Mouse (Mus musculus): ENCODE data around the gene Ube2r2. TPM values are rescaled to one million over a fixed set of nuclear protein-coding genes. Genes with fewer than 3 reads are reported as not detected.

The Ube2r2 gene
- 40.4 and 46.0 TPM in 2 replicates for polyA plus RNA-seq (2012; rRNA removed)

DNA sequence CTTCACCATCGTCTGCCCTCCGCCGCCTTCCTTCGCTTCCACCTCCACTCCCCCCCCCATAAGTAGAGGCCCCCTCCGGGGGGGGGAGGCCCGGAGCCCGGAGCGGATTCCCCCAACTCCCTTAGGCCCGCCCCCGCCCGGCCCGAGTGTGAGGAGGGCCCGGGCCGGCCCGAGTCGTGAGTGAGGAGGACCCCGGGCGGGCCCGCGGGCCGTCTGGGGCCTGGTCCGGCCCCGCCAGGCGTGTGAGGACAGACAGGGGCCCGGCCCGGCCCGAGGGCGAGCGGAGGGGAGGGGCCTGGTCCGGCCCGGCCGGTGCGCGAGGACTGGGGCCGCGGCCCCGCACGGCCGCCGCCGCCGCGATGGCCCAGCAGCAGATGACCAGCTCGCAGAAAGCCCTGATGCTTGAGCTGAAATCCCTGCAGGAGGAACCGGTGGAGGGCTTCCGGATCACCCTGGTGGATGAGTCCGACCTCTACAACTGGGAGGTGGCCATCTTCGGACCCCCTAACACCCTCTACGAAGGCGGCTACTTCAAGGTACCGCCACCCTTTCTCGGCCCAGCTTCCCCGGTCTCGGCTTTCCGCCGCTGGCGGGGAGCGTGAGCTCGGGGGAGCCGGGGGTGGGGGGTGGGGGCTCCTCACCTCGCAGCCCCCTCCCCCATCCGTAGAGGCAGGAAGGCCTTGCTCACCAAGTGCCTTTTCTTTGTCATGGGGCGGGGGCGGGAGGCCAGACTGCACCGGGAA lies at the start of gene Ube2r2:
Gene Ube2r2, plus strand, starts transcription at position 33 of the 743 bp plus-strand sequence.
- no peak for DNase-seq (ENCODE audit: low read depth)

DNA sequence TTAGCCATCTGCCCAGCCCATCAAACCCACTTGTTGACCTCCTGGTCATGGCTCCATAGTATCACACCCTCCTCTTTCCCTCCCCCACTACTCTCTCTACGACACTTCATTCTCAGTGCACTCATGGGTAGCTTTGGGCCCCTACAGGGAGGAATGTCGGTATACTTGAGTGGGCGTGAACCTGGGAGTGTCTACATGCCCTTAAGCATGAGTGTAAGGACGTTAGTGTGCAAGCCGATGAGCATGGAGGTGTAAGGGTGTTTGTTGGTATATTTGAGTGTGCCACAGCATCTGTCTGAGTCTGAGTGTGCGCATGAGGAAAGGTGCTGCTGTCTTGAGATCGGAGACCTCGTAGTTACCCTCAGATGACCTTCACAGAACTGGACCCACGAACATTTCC lies 48.6 kb upstream of the Ube2r2 start:
- DNase-seq (ENCODE audit: low read depth) = no peak

DNA sequence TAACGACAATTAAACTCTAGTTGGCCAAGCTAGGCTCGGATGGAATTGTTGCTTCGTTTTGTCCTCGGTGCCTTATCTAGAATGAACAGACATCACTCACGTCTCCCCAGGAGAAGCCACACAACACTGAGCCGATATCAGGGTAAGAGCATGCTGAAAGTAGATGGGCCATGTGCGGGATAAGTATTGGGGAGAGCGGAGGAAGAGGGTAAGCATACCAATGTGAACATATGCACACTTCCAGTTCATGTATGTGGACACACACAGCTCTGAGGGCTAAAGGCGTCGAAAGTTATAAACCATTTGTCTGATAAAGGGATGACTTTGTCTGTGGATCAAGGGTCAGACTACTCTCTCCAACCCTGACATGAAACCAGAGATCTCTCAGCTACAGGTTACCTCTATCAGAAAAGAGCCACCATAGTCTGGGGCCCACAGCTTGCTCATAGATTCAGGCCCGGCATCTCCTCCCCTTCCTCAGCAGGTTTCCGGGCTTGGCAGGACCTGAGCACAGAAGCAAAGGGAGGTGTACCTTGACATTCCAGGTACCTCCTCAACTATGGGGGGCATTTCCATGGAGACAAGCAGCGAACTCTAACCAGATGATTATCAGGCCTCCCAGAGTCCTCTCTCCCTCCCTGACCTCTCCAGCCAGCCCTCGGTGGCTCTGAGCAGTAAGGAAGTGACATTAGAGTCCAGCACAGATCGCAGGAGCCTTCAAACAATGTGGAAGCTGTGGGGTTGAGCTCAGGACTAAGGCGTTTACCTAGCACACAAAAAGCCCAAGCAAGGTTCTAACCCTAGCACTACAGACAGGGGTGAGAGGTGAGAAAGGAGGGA lies 47.9 kb upstream of the Ube2r2 start:
- no peak for DNase-seq (ENCODE audit: low read depth)

DNA sequence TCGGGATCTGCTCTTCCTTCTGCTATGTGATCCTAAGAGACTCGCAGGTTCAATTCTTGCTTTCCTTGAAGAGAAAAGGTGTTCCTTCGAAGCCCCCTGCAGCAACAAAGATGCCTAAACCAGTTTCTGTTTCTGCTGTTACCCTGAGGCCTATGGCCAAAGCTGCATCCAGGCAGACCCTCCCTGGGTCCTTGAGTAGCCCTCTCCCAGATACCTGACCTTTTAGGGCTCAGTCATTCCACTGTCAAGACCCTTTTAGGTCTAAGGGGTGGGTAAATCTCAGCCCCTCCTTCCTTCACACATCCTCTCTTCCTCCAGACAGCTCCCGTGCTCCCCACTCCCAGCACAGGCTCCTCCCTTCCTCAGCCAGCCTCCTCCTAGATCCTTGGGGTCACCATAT lies 46.4 kb upstream of the Ube2r2 start:
- DNase-seq (ENCODE audit: low read depth) = no peak

DNA sequence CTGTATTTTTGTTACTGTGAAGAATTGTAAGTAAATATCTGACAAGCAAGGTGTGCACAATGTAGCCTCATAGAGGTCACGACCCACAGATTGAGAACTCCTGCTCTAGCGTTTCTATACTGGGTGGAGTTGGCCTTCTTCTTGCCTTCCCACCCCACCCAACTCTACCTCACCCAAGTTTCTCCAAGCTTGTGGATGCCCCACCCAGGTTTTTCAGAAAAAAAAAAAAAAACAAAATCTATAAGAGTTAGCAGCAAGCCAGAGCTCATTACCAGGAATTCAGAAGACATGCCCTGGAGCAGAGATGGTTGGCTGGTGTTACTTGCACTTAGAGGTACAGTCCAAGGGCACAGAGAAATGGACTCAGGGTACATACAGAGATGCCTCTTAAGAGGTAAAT lies 45.8 kb upstream of the Ube2r2 start:
- DNase-seq (ENCODE audit: low read depth) = no peak

DNA sequence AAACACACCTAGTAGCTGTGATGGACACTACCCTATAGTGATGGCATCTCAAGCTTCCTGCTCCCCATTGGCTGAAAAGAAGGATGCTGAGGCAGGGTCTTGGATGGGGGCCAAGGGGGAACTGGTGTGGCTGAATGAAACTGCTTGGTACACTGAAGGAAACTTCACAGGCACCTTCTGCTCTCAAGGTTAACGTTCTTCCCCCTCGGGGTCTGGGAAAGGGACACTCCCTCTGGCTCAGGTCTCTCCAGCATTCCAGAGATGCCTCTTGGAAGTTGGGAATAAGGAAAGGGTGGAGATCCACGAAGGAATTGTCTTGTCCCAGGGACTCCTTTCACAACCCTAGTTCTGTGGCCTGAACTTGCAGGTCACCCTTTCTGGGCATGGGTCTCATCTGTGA lies 44.2 kb upstream of the Ube2r2 start:
- DNase-seq (ENCODE audit: low read depth) = no peak

DNA sequence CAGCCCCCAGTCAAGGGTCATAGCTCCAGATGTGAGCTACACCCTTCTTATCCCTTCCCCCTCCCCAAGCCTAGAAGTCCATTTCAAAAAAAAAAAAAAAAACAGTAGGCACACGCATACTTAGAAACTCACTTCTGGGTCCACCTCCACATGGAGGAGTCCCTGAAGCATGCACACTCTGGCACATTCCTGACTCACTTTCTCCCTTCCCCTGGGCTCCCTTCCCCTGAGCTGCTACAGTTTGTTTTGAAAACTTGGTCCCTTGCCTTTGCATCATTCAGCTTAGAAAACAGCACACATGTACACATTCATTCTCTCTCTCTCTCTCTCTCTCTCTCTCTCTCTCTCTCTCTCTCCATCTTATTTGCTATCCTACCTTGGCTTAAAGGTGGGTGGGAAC lies 42.6 kb upstream of the Ube2r2 start:
- no peak for DNase-seq (ENCODE audit: low read depth)

DNA sequence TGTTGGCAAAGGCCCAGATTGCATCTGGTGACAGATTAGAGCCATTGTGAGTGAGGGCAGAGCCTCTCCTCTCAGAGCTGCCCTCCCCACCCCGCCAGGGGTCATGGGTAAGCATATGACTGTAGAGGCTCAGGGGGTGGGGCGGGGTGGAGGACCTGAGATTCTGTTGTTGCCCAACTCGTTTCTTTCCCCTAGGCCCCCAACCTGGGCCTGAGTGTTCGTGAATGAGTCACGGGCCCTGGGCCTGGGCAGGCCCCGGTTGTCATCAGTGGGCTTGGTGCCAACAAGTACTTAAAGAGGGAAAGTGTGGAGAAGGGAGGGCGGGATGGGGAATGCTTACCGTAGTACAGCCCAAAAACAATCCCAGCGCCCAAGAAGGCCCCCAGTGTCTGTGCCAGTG lies 41.2 kb upstream of the Ube2r2 start:
- no peak for DNase-seq (ENCODE audit: low read depth)

DNA sequence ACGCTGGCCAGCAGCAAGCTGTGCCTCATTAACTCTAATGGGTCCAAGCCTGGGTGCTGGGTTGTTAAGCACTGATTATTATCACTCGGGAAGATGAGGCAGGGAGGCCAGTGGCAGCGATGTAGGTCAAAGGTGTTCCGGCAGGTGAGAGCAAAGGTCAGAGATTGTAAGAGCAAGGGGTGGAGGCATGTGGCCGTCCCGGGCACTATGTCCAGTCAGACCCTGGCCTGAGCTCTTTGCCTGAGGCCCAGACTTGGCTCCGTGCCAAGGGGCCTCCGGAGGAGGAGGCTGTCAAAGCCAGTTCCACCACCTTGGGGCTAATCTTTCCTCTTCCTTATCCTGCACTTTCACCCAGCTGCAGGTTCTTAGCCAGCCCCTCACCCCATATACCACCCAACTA lies 39.4 kb upstream of the Ube2r2 start:
- DNase-seq (ENCODE audit: low read depth) = no peak

DNA sequence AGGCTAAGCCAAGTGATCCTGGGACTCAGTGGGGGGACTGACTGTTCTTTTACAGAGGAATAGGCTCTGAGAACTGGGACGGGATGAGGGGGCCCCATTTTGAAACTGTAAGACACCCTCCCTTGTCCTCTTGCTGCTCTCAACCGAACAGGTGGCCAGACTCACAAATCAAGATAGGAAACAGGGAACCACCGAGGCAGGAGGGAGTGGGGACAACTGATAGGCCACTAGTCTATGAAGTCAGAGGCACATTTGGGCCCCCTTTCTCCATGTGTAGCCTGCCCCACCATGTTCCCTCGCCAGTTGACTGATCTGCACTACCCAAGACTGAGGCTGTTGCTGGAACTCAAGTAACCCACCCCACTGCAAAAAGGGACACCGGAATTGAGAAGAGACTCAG lies 38.7 kb upstream of the Ube2r2 start:
- DNase-seq (ENCODE audit: low read depth) = no peak

DNA sequence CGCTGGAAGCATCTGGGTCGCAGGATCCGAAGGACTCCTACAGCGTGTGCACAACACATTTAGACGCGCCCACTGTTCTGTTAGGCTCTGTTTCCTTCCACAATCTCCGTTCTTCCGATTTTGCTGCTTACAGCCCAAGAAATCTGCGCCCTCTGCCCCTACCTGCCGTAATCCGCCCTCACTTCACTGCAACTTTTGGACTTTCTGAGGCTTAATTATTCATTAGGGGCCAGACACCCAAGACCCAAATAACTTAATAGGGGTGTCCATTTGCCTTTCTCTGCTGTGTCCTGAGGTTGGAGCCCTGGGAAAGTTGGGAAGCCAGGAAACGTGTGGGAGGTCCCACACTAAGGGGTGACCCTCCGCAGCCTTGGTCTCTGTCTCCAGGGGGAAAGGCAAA lies 38.2 kb upstream of the Ube2r2 start:
- DNase-seq (ENCODE audit: low read depth) = no peak

DNA sequence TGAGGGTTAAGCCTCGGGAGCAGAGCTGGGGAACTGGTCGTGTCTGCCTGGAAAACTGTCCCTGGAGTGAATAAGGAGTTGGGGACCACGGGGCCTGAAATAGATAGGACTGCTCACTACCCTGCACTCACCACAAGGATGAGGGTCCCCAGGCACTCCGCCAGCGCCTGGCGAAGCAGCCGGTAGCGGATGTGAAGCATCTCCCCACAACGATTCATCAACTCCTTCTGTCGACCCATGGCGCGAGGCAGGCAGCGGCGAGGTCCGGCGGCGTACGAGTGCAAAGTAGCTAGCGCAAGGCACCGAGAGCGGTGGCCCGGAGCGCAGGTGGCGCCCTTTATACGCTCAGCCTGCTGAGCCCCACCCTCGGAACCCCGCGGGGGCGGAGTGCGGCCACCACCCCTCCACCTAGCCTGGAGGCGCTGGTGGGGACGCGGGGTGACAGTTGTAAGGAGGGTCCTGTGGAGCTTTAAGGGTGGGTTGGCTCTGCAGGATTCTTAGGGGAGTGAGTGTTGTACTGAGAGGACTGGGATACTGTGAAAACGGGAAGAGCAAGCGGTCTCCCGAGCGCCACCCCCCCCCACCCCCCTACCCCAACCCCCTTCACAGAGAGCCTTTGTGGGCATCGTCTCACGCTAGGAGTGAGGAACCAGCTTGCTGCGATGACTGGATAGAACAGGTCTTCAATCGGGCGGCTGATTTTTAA lies 37.5 kb upstream of the Ube2r2 start, which contains the start of gene Aqp3:
Gene Aqp3, minus strand, starts transcription at position 313 of the 706 bp plus-strand sequence.
- DNase-seq (ENCODE audit: low read depth) = no peak

DNA sequence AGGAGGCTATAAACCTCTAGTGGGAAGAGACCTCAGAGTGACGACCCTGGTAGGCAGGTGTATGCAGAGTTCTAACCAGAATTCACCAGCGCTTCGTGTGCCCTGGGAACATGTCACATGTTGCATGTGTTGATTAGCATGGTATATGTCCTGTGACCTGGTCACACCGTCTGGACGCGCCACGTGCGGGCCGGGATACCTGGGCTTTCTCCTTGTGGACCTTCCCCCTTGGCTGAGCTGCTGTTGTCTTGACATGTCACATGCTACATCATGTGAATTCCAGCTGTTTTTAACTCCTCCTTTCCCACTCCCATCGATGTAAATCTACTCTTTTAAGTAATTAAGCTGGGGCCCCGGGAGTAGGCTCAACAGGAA lies 37.0 kb upstream of the Ube2r2 start:
- no peak for DNase-seq (ENCODE audit: low read depth)

DNA sequence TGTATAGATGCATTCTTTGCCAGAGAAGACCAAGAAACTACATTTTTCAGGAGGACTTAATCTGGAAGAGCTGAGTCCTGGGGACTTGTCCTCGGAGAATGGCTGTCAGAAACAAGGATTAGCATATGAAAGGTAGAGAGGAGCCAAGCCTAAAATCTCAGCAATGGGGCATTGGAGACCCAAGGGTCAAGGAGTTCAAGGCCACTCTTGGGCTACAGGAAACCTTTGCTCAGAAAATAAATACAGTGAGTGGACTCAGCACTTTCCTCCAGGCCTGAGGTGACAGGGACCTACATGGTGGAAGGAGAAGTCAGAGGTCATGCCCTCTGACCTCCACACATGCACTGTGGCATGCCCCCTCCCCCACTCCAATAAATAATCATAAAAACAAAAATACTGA lies 34.6 kb upstream of the Ube2r2 start:
- DNase-seq (ENCODE audit: low read depth) = no peak

DNA sequence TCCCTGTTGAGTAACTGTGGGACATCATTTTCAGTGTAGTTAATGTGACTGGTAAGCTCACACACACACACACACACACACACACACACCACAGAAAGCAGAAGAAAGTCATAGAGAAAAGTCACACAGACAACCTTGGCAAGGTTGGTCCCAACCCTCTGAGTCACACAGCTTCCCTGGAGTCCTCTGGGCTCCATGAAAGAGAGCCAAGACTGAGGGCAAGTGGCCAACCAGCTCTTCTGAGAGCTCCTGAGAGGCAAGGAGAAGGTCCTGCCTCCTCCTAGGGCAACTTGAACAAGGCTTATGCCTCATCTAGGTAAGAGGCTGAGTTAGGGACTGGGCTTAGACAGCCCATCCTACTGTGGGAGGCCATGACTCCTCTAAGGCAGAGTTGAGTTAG lies 32.6 kb upstream of the Ube2r2 start:
- DNase-seq (ENCODE audit: low read depth) = no peak

DNA sequence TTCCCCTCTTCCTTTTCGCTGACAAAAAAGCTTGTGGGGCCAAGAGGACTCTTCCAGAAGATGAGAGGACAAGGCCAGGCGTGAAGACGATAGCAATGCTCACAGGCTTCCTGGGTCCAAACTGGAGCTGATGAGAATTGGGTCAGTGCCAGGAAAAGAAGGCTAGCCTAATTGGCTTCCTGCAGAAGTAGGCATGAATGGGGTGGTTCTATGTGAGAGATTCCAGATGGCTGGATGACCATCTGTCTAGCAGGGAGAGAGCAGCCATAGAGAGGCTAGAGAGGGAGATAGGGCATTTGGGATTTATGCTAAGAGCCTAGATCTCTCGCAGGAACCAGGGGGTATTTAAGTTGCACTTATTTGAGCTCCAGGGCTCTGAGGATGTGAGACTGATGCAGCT lies 28.1 kb upstream of the Ube2r2 start:
- no peak for DNase-seq (ENCODE audit: low read depth)

DNA sequence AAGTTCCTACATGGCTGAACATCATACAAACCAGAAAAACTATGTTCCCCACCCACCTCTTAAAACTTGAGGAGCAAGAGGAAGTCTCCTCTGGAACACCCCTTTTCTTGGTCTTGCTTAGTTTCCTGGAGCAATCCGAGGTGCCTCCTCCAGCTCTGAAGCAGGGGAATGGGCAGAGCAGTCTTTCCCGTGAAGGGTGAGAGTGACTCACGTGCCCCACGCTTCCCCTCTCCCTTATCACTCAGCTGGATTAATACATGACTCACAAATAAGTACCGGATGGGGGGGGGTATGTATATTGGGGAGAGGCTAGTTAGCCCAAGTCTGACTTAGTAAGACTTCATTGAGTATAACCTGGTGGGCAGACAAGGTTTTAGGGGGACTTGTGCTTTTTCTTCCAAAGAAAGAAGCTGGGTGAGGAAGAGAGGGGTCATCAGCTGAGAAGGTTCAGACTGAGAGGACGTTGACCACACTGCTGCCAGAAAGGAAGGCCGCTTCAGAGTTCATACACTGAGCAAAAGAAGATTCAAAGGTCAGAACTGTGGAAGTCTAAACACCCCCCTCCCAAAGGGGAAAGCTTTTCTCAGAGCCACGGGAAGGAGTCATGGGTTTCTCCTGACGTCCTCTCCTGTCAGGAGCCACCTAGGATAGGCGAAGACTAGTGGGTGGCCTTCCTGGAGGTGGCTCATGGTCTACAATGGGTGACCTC lies 26.7 kb upstream of the Ube2r2 start:
- DNase-seq (ENCODE audit: low read depth) = no peak

DNA sequence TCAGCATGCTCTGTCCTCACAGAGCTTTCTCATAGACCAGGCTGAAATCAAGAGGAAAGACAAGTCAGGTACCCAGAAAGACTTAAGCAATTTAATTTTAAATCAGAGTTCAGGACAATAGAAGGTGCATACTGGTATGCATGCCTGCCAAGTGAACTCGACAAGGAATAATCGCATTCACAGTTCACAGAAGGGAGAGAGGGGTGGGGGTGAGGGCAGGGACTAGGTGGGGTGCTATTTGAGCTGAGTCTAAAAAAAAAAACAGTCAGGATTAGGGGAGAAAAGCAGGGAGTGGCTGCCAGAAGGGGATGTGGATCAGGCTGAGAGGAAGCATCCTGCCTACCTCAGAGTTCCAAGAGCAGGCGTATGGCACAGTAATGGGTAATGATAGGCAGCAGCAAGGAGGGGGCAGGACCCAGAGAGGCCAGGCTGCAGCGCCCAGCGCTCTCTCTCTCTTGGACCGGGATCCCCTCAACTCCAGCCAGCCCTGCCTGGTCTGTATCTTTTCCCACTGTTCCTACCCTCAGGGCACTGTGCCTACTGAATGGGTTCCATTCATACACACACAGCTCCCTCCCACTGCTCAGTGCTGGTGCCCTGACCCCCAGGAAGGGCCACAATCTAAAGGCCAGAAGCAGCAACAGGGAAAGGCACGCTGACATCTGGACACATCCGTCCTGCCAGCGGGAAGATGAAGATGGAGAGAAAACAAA lies 21.0 kb upstream of the Ube2r2 start:
- no peak for DNase-seq (ENCODE audit: low read depth)

DNA sequence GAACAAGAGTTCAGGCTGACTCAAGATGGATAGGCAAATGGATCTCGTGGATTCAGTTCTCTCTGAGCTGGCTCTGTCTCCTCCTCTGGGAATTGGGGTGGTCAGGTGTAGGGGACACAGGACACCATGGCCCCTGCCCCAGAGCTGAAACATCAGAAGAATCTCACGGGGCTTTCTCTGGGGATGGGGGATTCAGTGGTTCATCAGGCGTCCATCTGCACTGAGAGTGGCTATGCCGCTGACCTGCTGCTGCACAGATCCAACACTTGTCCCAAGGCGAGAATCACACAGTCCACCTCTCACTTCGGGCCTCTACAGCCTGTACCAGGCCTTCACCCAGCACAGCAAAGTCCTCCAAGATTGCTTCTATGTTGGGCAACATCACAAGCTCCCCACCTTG lies 20.5 kb upstream of the Ube2r2 start:
- DNase-seq (ENCODE audit: low read depth) = no peak

DNA sequence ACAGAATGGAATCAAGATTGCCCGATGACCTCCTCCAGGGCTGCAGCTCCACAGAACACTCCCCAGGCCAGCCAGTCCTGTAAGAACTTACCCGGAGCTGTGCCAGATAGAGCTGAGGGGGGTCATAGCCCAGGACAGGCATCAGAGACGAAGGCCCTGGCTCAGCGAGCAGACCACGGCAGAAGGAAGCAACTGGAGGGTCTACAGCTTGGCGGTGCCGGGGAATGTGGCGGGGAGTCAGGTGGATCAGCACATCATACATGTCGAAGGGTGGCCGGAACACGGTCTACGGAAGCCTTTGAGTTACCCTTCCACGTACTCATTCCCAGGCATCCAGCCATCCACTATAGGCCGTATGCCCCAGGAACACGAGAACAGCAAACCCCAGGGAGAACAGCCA lies 19.8 kb upstream of the Ube2r2 start:
- no peak for DNase-seq (ENCODE audit: low read depth)

DNA sequence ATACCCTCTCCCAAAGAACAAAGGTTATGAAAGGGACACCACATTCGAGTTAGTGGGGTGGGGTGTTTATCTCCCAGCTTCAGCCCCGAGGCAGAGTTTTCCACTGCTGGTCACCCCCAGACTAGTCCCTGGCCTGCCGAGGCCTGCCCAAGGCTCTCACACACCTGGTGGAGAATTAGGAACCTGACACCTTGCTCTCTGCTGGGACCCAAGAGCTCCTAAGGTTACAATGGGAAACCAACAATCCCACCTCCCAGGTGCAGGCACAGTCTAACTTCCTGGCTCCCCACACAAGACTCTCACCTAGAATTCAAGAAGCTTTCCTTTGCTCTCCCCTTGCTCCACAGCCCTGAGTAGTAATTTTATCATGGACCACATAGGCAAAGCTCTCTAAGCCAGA lies 18.7 kb upstream of the Ube2r2 start:
- DNase-seq (ENCODE audit: low read depth) = no peak

Data from gonadal fat pad, adult 2 months (tissue).